Mouse (Mus musculus) limb, embryonic 14.5 days (tissue): Measurements from ENCODE around the gene Pkig. TPM values are rescaled to one million over a fixed set of nuclear protein-coding genes. Genes with fewer than 3 reads are reported as not detected.

Experiments
- ATAC-seq: fragments of 200-750 bp; cut with Nextera tagmentation; 2 replicates; pipeline ENCODE4 v1.8.0; 2017; ENCODE audit warnings: low read depth, moderate number of reproducible peaks, moderate TSS enrichment; ENCODE audit not compliant: low FRiP score
- DNase-seq: peaks from one replicate; pipeline ENCODE4 v3.0.0-alpha.2; 2015; ENCODE audit warnings: low spot score
- H3K27ac ChIP-seq: fragments of 300-500 bp; sonication (generic); replicated peaks from 2 replicates; pipeline ENCODE4 v1.5.1; 2014; ENCODE audit warnings: low read depth, mild to moderate bottlenecking, low read length, moderate library complexity, mixed read lengths
- H3K27me3 ChIP-seq: fragments of 300-500 bp; sonication (generic); 2 replicates; pipeline ENCODE4 v1.6.1; 2014; ENCODE audit warnings: low read length, mixed read lengths; ENCODE audit not compliant: control insufficient read depth, insufficient read depth
- H3K36me3 ChIP-seq: fragments of 300-500 bp; sonication (generic); 2 replicates; pipeline ENCODE4 v1.6.1; 2014; ENCODE audit warnings: mild to moderate bottlenecking, low read length, moderate library complexity, mixed read lengths; ENCODE audit not compliant: control insufficient read depth, insufficient read depth
- H3K4me1 ChIP-seq: fragments of 300-500 bp; sonication (generic); 2 replicates; pipeline ENCODE4 v1.6.1; 2014; ENCODE audit warnings: antibody characterized with exemption, low read length, mixed read lengths; ENCODE audit not compliant: control insufficient read depth, insufficient read depth
- H3K4me2 ChIP-seq: fragments of 300-500 bp; sonication (generic); replicated peaks from 2 replicates; pipeline ENCODE4 v1.6.1; 2014; ENCODE audit warnings: low read depth, mild to moderate bottlenecking, low read length, moderate library complexity; ENCODE audit not compliant: severe bottlenecking
- H3K4me3 ChIP-seq: fragments of 300-500 bp; sonication (generic); replicated peaks from 2 replicates; pipeline ENCODE4 v1.5.1; 2014; ENCODE audit warnings: low read length
- H3K9ac ChIP-seq: fragments of 300-500 bp; sonication (generic); 2 replicates; pipeline ENCODE4 v1.6.1; 2014; ENCODE audit warnings: mild to moderate bottlenecking, low read depth, low read length, moderate library complexity; ENCODE audit not compliant: severe bottlenecking
- H3K9me3 ChIP-seq: fragments of 300-500 bp; sonication (generic); 2 replicates; pipeline ENCODE4 v1.6.1; 2016; ENCODE audit warnings: low read length; ENCODE audit not compliant: control insufficient read depth
- POLR2A ChIP-seq: fragments of 200-500 bp; IDR thresholded peaks from 2 replicates; pipeline ENCODE4 v1.8.0; 2012; ENCODE audit warnings: inconsistent platforms, mild to moderate bottlenecking, moderate library complexity, borderline replicate concordance; ENCODE audit not compliant: insufficient read depth, insufficient read length; ENCODE audit errors: extremely low read depth
- WGBS: fragments of 180-500 bp; shearing (Covaris S2); extraction: QIAGEN DNeasy Blood & Tissue Kit; methylation state at CpG from one replicate; pipeline ENCODE4 v1.1.7; 2014; 5-methylcytosine and 5-hydroxymethylcytosine counted together
- polyA plus RNA-seq, 2 experiments: library from polyadenylated mRNA; depleted of rRNA in 1 of 2; stranded (reverse) in 1 of 2; unstranded in 1 of 2; fragments of >200 nt; fragmentation: Nextera tagmentation in 1 of 2; extraction: Ambion mirVana in 1 of 2; gene quantifications; 2 replicates each; pipeline versions ENCODE4 v1.2.1 to v1.2.3; 2012 to 2014

Gene Pkig
- polyA plus RNA-seq, 2 experiments = 76.1 to 133 TPM

GRCm38 (mm10) chr2:163718526-163718925 is 60.3 kb downstream of the Pkig start:
- DNase-seq (no peak), ATAC-seq (0 out of 2 replicates have a peak, but pooled peaks have one; percentile 1)
- no peak overlapping the region for H3K4me2 ChIP-seq
- H3K4me3 ChIP-seq = no peak overlapping the region
- H3K27me3 ChIP-seq = no peaks in the 10 kb centered on the region
- 0 out of 2 replicates have a peak, but pooled peaks cover 9% of the 10 kb centered on the region for H3K36me3 ChIP-seq
- no peak for TF ChIP-seq POLR2A
- no peak overlapping the region for H3K9ac ChIP-seq
- H3K9me3 ChIP-seq = no peaks in the 10 kb centered on the region
- no peak overlapping the region for H3K27ac ChIP-seq
- peaks cover 4% of the 10 kb centered on the region; the same call in 1 of the 2 replicates for H3K4me1 ChIP-seq
- 30% methylated on average over 2 of the region's 2 CpGs for WGBS

DNA sequence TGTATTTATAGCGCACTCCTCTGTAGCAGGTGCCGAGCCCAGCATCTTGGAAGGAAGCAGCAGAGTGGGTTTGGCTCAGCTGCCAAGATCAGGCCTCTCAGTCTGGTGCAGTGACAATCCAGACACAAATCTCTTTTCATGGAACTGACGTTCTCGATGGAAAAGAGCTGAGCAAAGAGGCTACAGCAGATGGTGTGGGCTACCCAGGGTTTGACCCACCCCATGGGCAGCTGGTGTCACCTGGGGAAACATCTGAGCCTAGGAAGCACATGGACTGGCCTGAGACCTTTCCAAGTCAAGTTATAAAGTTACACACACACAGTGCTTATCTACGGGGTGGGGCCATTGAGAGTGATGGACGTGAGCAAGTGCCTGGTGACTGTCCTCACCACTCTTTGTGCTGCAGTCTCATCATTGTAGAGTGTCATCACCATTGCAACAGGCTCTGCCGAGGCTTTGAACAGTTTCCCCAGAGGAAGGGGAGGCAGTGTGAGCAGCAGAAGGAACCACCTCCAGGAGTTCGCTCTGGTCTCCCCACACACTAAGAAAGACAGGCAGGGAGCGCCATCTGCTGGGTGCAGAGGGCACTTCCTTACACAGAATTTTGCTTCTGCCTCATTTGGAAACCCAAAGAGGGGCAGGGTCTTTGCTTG is 60.9 kb downstream of the Pkig start:
- no peak overlapping the region for H3K4me3 ChIP-seq
- no peak for TF ChIP-seq POLR2A
- no peak overlapping the region for H3K4me2 ChIP-seq
- H3K4me1 ChIP-seq = peaks cover 4% of the 10 kb centered on the region; the same call in 1 of the 2 replicates
- H3K27me3 ChIP-seq = no peaks in the 10 kb centered on the region
- H3K36me3 ChIP-seq = 0 out of 2 replicates have a peak, but pooled peaks cover 14% of the 10 kb centered on the region
- ATAC-seq = peak; percentile 78
- peak; percentile 90 for DNase-seq
- no peak overlapping the region for H3K9ac ChIP-seq
- WGBS = 41% methylated on average over 9 of the region's 9 CpGs
- H3K27ac ChIP-seq = 0 out of 2 replicates have a peak overlapping the region, but pooled peaks have one; percentile 29
- no peaks in the 10 kb centered on the region for H3K9me3 ChIP-seq

- H3K4me3 ChIP-seq = no peak overlapping the region
- no peak overlapping the region for H3K4me2 ChIP-seq
- H3K4me1 ChIP-seq = peaks cover 4% of the 10 kb centered on the region; the same call in 1 of the 2 replicates
- ATAC-seq (no peak; the same call in 1 of the 2 replicates), DNase-seq (no peak)
- H3K9ac ChIP-seq = no peak overlapping the region
- no peaks in the 10 kb centered on the region for H3K9me3 ChIP-seq
- peaks cover 19% of the 10 kb centered on the region; the same call in 1 of the 2 replicates for H3K36me3 ChIP-seq
- no peak overlapping the region for H3K27ac ChIP-seq
- 49% methylated on average over 4 of the region's 4 CpGs for WGBS
- no peak for TF ChIP-seq POLR2A
- H3K27me3 ChIP-seq = no peaks in the 10 kb centered on the region
Measured at GRCm38 (mm10) chr2:163719616-163720015, 61.4 kb downstream of the Pkig start.

DNA sequence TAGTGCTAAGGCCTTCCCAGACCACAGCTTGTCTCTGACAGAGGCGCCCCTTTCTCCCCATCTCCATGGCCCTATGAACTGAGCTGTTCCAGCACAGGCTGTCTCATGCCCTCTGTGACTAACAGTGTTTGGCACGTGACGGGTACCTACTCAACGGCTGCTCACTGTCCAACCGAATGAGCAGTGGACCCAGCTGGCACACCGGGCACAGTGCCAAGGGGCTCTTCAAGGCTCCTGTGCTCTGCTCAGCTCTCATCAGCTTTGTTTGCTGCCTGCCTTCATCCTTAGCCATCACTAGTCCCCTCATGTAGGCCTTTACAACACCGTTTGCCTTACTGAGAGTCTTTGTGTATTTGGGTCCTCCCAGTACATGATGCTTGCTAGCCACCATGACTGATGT is 64.4 kb downstream of the Pkig start:
- Histone ChIP-seq H3K4me1 (peaks cover 4% of the 10 kb centered on the region; the same call in 1 of the 2 replicates), H3K4me3 (no peak overlapping the region), H3K27ac (no peak overlapping the region), H3K27me3 (no peaks in the 10 kb centered on the region), H3K9me3 (no peaks in the 10 kb centered on the region), H3K9ac (no peak overlapping the region), H3K36me3 (peaks cover 33% of the 10 kb centered on the region; the same call in 1 of the 2 replicates), H3K4me2 (no peak overlapping the region)
- 92% methylated on average over 7 of the region's 7 CpGs for WGBS
- TF ChIP-seq POLR2A = no peak
- no peak for DNase-seq
- ATAC-seq = no peak

GRCm38 (mm10) chr2:163726766-163727393 is 68.7 kb downstream of the Pkig start:
- peaks cover 50% of the 10 kb centered on the region; the same call in 1 of the 2 replicates for H3K36me3 ChIP-seq
- H3K4me1 ChIP-seq = no peaks in the 10 kb centered on the region
- H3K9me3 ChIP-seq = no peaks in the 10 kb centered on the region
- no peak overlapping the region for H3K27ac ChIP-seq
- 73% methylated on average over 5 of the region's 5 CpGs for WGBS
- DNase-seq = no peak
- no peak overlapping the region for H3K4me2 ChIP-seq
- no peak for ATAC-seq
- H3K9ac ChIP-seq = no peak overlapping the region
- H3K27me3 ChIP-seq = no peaks in the 10 kb centered on the region
- TF ChIP-seq POLR2A = no peak
- no peak overlapping the region for H3K4me3 ChIP-seq
